24 mouse cellular contexts compared by ENCODE assay signal in genomic region chr2:102195494-102195893, GRCm38 (mm10).
"Had no signal": no experiment of that assay in that cellular context is flagged by ENCODE, and none has a peak within 500 bp of the region (broad histone marks: within the 10 kb centered on the region; RNA-seq: fewer than 3 reads in every experiment).

No protein-coding gene starts in this region.

- H3K4me3 ChIP-seq: intestine, embryonic 15.5 days; kidney, embryonic 15.5 days; limb, embryonic 12.5 days; limb, embryonic 15.5 days; midbrain, embryonic 12.5 days; midbrain, embryonic 15.5 days; myocyte; neural tube, embryonic 13.5 days had no signal

- H3K36me3 ChIP-seq: intestine, embryonic 15.5 days; kidney, embryonic 15.5 days; limb, embryonic 12.5 days; limb, embryonic 15.5 days; midbrain, embryonic 12.5 days; midbrain, embryonic 15.5 days; neural tube, embryonic 13.5 days had no signal

- H3K9ac ChIP-seq: intestine, embryonic 15.5 days; kidney, embryonic 15.5 days; limb, embryonic 12.5 days; limb, embryonic 15.5 days; liver, embryonic 14.5 days; liver, postnatal 0 days; lung, embryonic 14.5 days; midbrain, embryonic 12.5 days; midbrain, embryonic 15.5 days; neural tube, embryonic 13.5 days had no signal

- ATAC-seq: intestine, embryonic 15.5 days; liver, postnatal 0 days; midbrain, embryonic 15.5 days had no signal

- H3K27me3 ChIP-seq: intestine, embryonic 15.5 days; kidney, embryonic 15.5 days; limb, embryonic 12.5 days; limb, embryonic 15.5 days; midbrain, embryonic 12.5 days; midbrain, embryonic 15.5 days; neural tube, embryonic 13.5 days had no signal

- DNase-seq: kidney, adult 11 months; kidney, adult 8-10 months; kidney, postnatal 10 days; kidney, postnatal 4 days; left cerebral cortex, postnatal 4 days; liver, postnatal 0 days; lung, embryonic 14.5 days; lung, postnatal 10 days; lung, postnatal 36 days; right cerebral cortex, postnatal 14 days; right cerebral cortex, postnatal 4 days; thymus, adult 2 months; thymus, postnatal 14 days had no signal

- H3K4me1 ChIP-seq: intestine, embryonic 15.5 days; midbrain, embryonic 12.5 days; midbrain, embryonic 15.5 days had no signal

- H3K27ac ChIP-seq: intestine, embryonic 15.5 days; kidney, embryonic 15.5 days; limb, embryonic 12.5 days; limb, embryonic 15.5 days; liver, embryonic 14.5 days; midbrain, embryonic 12.5 days; midbrain, embryonic 15.5 days; neural tube, embryonic 13.5 days; stomach, postnatal 0 days had no signal

- H3K4me2 ChIP-seq: intestine, embryonic 15.5 days; kidney, embryonic 15.5 days; limb, embryonic 12.5 days; limb, embryonic 15.5 days; liver, embryonic 11.5 days; lung, embryonic 14.5 days; midbrain, embryonic 12.5 days; midbrain, embryonic 15.5 days; neural tube, embryonic 13.5 days had no signal

- H3K9me3 ChIP-seq: intestine, embryonic 15.5 days; kidney, embryonic 15.5 days; limb, embryonic 12.5 days; limb, embryonic 15.5 days; midbrain, embryonic 12.5 days; midbrain, embryonic 15.5 days; neural tube, embryonic 13.5 days had no signal
